Comparison of ENCODE assay signal across 21 mouse cellular contexts in the genomic region with DNA sequence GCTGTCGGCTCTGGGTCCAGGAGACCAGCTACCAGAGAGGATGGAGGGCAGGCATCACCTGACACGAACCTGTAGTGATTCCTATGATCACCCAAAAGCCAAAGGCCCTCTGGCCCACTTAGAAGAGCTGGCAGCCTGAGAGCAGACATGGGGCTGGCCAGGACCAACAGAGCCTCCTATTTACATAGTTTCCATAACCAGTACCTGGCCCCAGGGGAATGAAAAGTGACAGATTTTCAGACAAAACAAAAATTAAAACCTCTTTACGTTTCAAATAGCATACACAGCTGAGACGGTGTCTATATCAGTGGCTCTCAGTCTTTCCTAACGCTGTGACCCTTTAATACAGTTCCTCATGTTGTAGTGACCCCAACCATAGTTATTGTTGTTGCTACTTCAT.
DNase-seq lines count a peak whose midpoint lies in the region; TF ChIP-seq lines count a peak whose summit lies in the region.
"Had no signal": no experiment of that assay in that cellular context is flagged by ENCODE, and none has a peak within 500 bp of the region (broad histone marks: within the 10 kb centered on the region; RNA-seq: fewer than 3 reads in every experiment).

No protein-coding gene starts in this region.

- peak; percentile 50 for DNase-seq in A20 (ENCODE audit: low read depth, low spot score)
- DNase-seq in B cell, adult 2 months: peak; percentile 44 to 51
- DNase-seq in splenic B cell, adult 2 months (ENCODE audit: low read depth, low spot score): peak; percentile 66
- no peak for DNase-seq in urinary bladder, adult 2 months (ENCODE audit: low spot score)
- no peak for DNase-seq in gastrocnemius, adult 18-20 months (ENCODE audit: low spot score)
- DNase-seq: adrenal gland, adult 8-10 months; adrenal gland, postnatal 25 days; cerebellum, adult 18-20 months; cerebellum, adult 9-10 months; cerebellum, postnatal 14 days; forebrain, postnatal 0 days; gastrocnemius, postnatal 25 days; heart, postnatal 14 days; heart, postnatal 4 days had no signal

- H3K4me1 ChIP-seq in bone marrow macrophage, adult 2 months (ENCODE audit: control insufficient read depth, insufficient read depth, low read length): peaks cover 43% of the 10 kb centered on the region
- H3K4me1 ChIP-seq: embryonic facial prominence, embryonic 12.5 days; embryonic facial prominence, embryonic 15.5 days; heart, embryonic 12.5 days had no signal

- no peaks in the 10 kb centered on the region for H3K36me3 ChIP-seq in splenic B cell, adult 2 months (ENCODE audit: control insufficient read depth, insufficient read depth, low read length, poor library complexity, severe bottlenecking)
- H3K36me3 ChIP-seq: embryonic facial prominence, embryonic 12.5 days; embryonic facial prominence, embryonic 15.5 days; heart, embryonic 12.5 days; heart, embryonic 15.5 days had no signal

- H3K27me3 ChIP-seq in splenic B cell, adult 2 months (ENCODE audit: control insufficient read depth, insufficient read depth, low read length, poor library complexity, severe bottlenecking): no peaks in the 10 kb centered on the region
- H3K27me3 ChIP-seq: embryonic facial prominence, embryonic 12.5 days; embryonic facial prominence, embryonic 15.5 days; heart, embryonic 12.5 days; heart, embryonic 15.5 days had no signal

- no peak overlapping the region for H3K4me3 ChIP-seq in bone marrow macrophage, adult 2 months (ENCODE audit: insufficient read depth, low read length)
- H3K4me3 ChIP-seq: embryonic facial prominence, embryonic 12.5 days; embryonic facial prominence, embryonic 15.5 days; heart, embryonic 12.5 days; heart, embryonic 15.5 days had no signal

- TF ChIP-seq POLR2A in bone marrow macrophage, adult 2 months (IDR thresholded peaks at IDR 0.05; ENCODE audit: borderline replicate concordance, low read depth, low read length): no peak

- peak overlapping the region; percentile 62 for H3K27ac ChIP-seq in bone marrow macrophage, adult 2 months (ENCODE audit: insufficient read depth, low read depth, low read length)
- H3K27ac ChIP-seq: embryonic facial prominence, embryonic 12.5 days; embryonic facial prominence, embryonic 15.5 days; heart, embryonic 15.5 days; hindbrain, embryonic 14.5 days; hindbrain, postnatal 0 days had no signal

- no peak for TF ChIP-seq CTCF in bone marrow macrophage, adult 2 months (IDR thresholded peaks at IDR 0.05; ENCODE audit: low read depth, low read length)

Comparison
In these comparisons a context has a peak if more than half of its experiments do, and no peak if none do; other contexts are left out.
1. DNase-seq: peak in A20 (single experiment), B cell, adult 2 months (2 of 2) and splenic B cell, adult 2 months (single experiment); none in urinary bladder, adult 2 months (single experiment) and gastrocnemius, adult 18-20 months (single experiment).